Mouse (Mus musculus) lung, adult 18-20 months (tissue): ENCODE measurements at regions not wholly inside any gene's neighbourhood (a gene's known extent, or its start where the extent isn't known, plus 50 kb on each side); places are given as distances from the start of the nearest gene placed in this dataset.

Experiments used
- DNase-seq, 2 experiments: peaks; one replicate each; pipeline ENCODE4 v3.0.0; 2022; ENCODE audit warnings: mixed read lengths in 2 of 2

GRCm38 (mm10) chr2:71690277-71691161 lies 54.9 kb upstream of the Itga6 start:
- peak; percentile 75 to 81 for DNase-seq

DNA sequence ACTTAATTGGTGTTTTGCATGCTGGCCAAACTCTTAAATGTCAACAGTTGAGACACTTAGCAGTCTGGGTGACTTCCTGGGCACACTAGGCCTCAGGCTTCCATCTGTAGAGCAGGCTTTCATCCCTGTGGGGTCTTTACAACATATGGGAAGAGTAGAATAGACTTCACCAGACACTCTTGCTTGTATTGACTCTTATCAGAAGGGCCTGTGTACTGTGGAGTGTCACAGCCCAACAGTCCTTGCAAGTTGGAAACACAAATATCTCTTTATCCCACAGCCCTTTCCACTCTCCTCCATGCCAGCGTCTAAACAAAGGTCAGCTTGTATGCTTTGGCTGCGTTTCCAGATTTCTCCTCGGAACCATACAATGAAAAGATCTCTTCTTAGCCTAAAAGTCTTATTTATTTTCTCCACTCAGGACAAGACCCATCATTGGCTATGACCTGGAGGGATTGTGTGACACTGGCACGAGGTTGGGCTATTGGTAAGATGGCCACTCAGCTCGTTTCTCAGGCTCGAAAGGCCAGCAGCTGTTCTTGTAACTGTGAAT lies 50.6 kb upstream of the Itga6 start:
- no peak for DNase-seq
